Mouse (Mus musculus): Measurements from ENCODE around the gene Psmd9.

DNA sequence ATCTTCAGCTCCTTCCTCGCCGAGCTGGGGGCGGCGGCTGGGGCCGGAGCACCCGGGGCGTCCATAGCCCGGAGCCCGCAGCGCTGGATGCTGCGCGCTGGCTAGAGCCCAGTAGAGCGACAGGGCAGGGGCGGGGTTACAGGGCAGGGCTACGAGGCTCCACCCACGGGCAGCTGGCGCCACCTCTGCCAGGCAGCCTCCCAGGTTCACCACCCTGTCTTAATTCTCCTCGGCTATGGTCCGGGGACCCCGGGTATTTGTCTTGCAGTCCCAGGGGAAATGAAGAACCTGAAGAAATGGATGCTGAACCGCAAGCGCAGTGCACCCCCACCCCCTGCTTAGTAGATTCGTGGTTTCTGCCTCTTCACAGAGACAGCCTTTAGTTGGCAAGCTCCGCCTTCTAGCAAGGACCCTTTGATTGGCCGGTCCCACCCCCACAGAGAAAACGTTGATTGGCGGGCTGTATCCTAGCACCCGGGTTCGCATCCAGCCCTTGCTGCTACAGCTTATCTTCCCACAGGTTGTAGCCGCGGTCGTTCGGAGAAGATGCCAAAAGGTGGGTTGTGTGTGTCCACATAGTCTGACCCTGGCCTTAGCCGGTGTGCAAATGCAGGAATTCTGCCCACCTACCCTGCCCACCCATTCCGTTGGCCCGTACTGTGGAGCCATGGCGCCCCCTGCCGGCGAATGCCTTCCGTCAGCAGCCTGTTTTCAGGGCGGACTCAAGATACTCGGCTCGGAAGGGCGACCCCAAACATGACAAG is 36.7 kb upstream of the Psmd9 start, which contains the start of gene Rhof:
- peak; percentile 94 for TF ChIP-seq CTCF (IDR thresholded peaks at IDR 0.05; ENCODE audit: low read depth)
- no peak for TF ChIP-seq EP300 (optimal IDR thresholded peaks at IDR 0.05)
